Mouse (Mus musculus) forebrain, embryonic 11.5 days (tissue): ENCODE measurements around the gene Sf3a1. TPM values are rescaled to one million over a fixed set of nuclear protein-coding genes. Genes with fewer than 3 reads are reported as not detected.
"Not testable (repeated sequence)": the region's sequence is repeated elsewhere in the genome, so short reads cannot be mapped to it uniquely, and the experiment has no call there.

Experiments used
- ATAC-seq: fragments of 200-750 bp; cut with Nextera tagmentation; replicated peaks from 2 replicates; pipeline ENCODE4 v1.8.0; 2017; ENCODE audit warnings: moderate TSS enrichment; ENCODE audit not compliant: low FRiP score
- DNase-seq: peaks from one replicate; pipeline ENCODE4 v3.0.0-alpha.2; 2017; ENCODE audit warnings: low spot score
- H3K27ac ChIP-seq: fragments of 300-500 bp; sonication (generic); 2 replicates; pipeline ENCODE4 v1.5.1; 2014; ENCODE audit warnings: low read depth, low read length
- H3K27me3 ChIP-seq: fragments of 300-500 bp; sonication (generic); 2 replicates; pipeline ENCODE4 v1.6.1; 2014; ENCODE audit warnings: mild to moderate bottlenecking, low read length, mixed read lengths; ENCODE audit not compliant: control insufficient read depth, insufficient read depth
- H3K36me3 ChIP-seq: fragments of 300-500 bp; sonication (generic); 2 replicates; pipeline ENCODE4 v1.6.1; 2014; ENCODE audit warnings: mild to moderate bottlenecking, low read length, moderate library complexity, mixed read lengths; ENCODE audit not compliant: control insufficient read depth, insufficient read depth
- H3K4me1 ChIP-seq: fragments of 300-500 bp; sonication (generic); replicated peaks from 2 replicates; pipeline ENCODE4 v1.6.1; 2014; ENCODE audit warnings: low read length, mixed read lengths; ENCODE audit not compliant: control insufficient read depth, insufficient read depth
- H3K4me2 ChIP-seq: fragments of 300-500 bp; sonication (generic); 2 replicates; pipeline ENCODE4 v1.6.1; 2014; ENCODE audit warnings: low read depth, mild to moderate bottlenecking, low read length, moderate library complexity, mixed read lengths; ENCODE audit not compliant: severe bottlenecking
- H3K4me3 ChIP-seq: fragments of 300-500 bp; sonication (generic); 2 replicates; pipeline ENCODE4 v1.5.1; 2014; ENCODE audit warnings: low read depth, low read length
- H3K9ac ChIP-seq: fragments of 300-500 bp; sonication (generic); 2 replicates; pipeline ENCODE4 v1.6.1; 2014; ENCODE audit warnings: low read length
- H3K9me3 ChIP-seq: fragments of 300-500 bp; sonication (generic); 2 replicates; pipeline ENCODE4 v1.6.1; 2016; ENCODE audit warnings: low read length, mixed read lengths; ENCODE audit not compliant: control insufficient read depth
- WGBS: fragments of 180-500 bp; shearing (Covaris S2); extraction: QIAGEN DNeasy Blood & Tissue Kit; methylation state at CpG from one replicate; pipeline ENCODE4 v1.1.7; 2014; 5-methylcytosine and 5-hydroxymethylcytosine counted together
- polyA plus RNA-seq: library from polyadenylated mRNA; unstranded; fragments of >200 nt; fragmentation: Nextera tagmentation; extraction: Ambion mirVana; gene quantifications from 2 replicates; pipeline ENCODE4 v1.2.1, GENCODE M21; 2014

The Sf3a1 gene
- polyA plus RNA-seq = 107 and 108 TPM in 2 replicates

GRCm38 (mm10) chr11:4159808-4160708 lies at the start of gene Sf3a1, which contains the start of gene Ccdc157:
Gene Sf3a1 (plus strand): TSS chr11:4160350.
Gene Ccdc157 (minus strand): TSS chr11:4160293.
- DNase-seq (peak; percentile 96), ATAC-seq (peak; percentile 97)
- no peaks in the 10 kb centered on the region for H3K27me3 ChIP-seq
- no peaks in the 10 kb centered on the region for H3K9me3 ChIP-seq
- H3K9ac ChIP-seq = peak within 1 kb of the TSS; percentile 84
- peak within 1 kb of the TSS; percentile 65 for H3K4me2 ChIP-seq
- WGBS = 1% methylated on average over 54 of the region's 54 CpGs
- H3K4me1 ChIP-seq = peaks cover 11% of the 10 kb centered on the region; the same call in 1 of the 2 replicates
- H3K27ac ChIP-seq = peak within 1 kb of the TSS; percentile 72
- H3K36me3 ChIP-seq = peaks cover 3% of the 10 kb centered on the region; the same call in 1 of the 2 replicates
- peak within 1 kb of the TSS; percentile 68 for H3K4me3 ChIP-seq

GRCm38 (mm10) chr11:4112033-4112432 lies 48.1 kb upstream of the Sf3a1 start:
- Histone ChIP-seq H3K27ac (no peak overlapping the region), H3K9me3 (no peaks in the 10 kb centered on the region), H3K4me1 (no peaks in the 10 kb centered on the region), H3K36me3 (no peaks in the 10 kb centered on the region), H3K27me3 (no peaks in the 10 kb centered on the region), H3K9ac (no peak overlapping the region), H3K4me2 (no peak overlapping the region), H3K4me3 (no peak overlapping the region)
- DNase-seq (no peak), ATAC-seq (no peak)
- 87% methylated on average over 4 of the region's 4 CpGs for WGBS

- Histone ChIP-seq H3K9me3 (no peaks in the 10 kb centered on the region), H3K36me3 (no peaks in the 10 kb centered on the region)
- 88% methylated on average over 6 of the region's 6 CpGs for WGBS
Observed at GRCm38 (mm10) chr11:4112861-4113260, 47.3 kb upstream of the Sf3a1 start.

GRCm38 (mm10) chr11:4113496-4113895 lies 46.7 kb upstream of the Sf3a1 start:
- 90% methylated on average over 4 of the region's 4 CpGs for WGBS
- H3K27ac ChIP-seq = no peak overlapping the region
- ATAC-seq (no peak), DNase-seq (no peak)
- no peaks in the 10 kb centered on the region for H3K36me3 ChIP-seq
- H3K9me3 ChIP-seq = no peaks in the 10 kb centered on the region
- H3K4me1 ChIP-seq = 0 out of 2 replicates have a peak, but pooled peaks cover 5% of the 10 kb centered on the region
- no peak overlapping the region for H3K4me2 ChIP-seq
- no peak overlapping the region for H3K9ac ChIP-seq
- H3K27me3 ChIP-seq = peaks cover 3% of the 10 kb centered on the region; the same call in 1 of the 2 replicates
- H3K4me3 ChIP-seq = no peak overlapping the region

More at GRCm38 (mm10) chr11:4112861-4113260, 47.3 kb upstream of the Sf3a1 start:
- Histone ChIP-seq H3K4me3 (no peak overlapping the region), H3K27ac (no peak overlapping the region), H3K9ac (no peak overlapping the region), H3K27me3 (peaks cover 2% of the 10 kb centered on the region; the same call in 1 of the 2 replicates), H3K4me1 (0 out of 2 replicates have a peak, but pooled peaks cover 2% of the 10 kb centered on the region), H3K4me2 (no peak overlapping the region)
- ATAC-seq (no peak), DNase-seq (no peak)

- Histone ChIP-seq H3K27ac (no peak overlapping the region), H3K36me3 (no peaks in the 10 kb centered on the region), H3K4me2 (no peak overlapping the region), H3K4me1 (0 out of 2 replicates have a peak, but pooled peaks cover 5% of the 10 kb centered on the region), H3K4me3 (no peak overlapping the region), H3K27me3 (peaks cover 3% of the 10 kb centered on the region; the same call in 1 of the 2 replicates), H3K9me3 (no peaks in the 10 kb centered on the region), H3K9ac (no peak overlapping the region)
- no peak for ATAC-seq
- 86% methylated on average over 6 of the region's 6 CpGs for WGBS
- DNase-seq = no peak
Observed at GRCm38 (mm10) chr11:4113970-4114369, 46.2 kb upstream of the Sf3a1 start.

GRCm38 (mm10) chr11:4114541-4114940 lies 45.6 kb upstream of the Sf3a1 start:
- H3K4me3 ChIP-seq, DNase-seq, ATAC-seq, H3K9ac ChIP-seq, H3K36me3 ChIP-seq, H3K9me3 ChIP-seq, H3K4me2 ChIP-seq, H3K4me1 ChIP-seq, H3K27ac ChIP-seq, H3K27me3 ChIP-seq: not testable (repeated sequence)
- WGBS = 80% methylated on average over 6 of the region's 6 CpGs

- H3K4me1 ChIP-seq = 0 out of 2 replicates have a peak, but pooled peaks cover 5% of the 10 kb centered on the region
- no peak overlapping the region for H3K4me3 ChIP-seq
- DNase-seq (no peak), ATAC-seq (no peak)
- no peaks in the 10 kb centered on the region for H3K9me3 ChIP-seq
- no peaks in the 10 kb centered on the region for H3K36me3 ChIP-seq
- H3K9ac ChIP-seq = no peak overlapping the region
- H3K27ac ChIP-seq = no peak overlapping the region
- WGBS = 83% methylated on average over 4 of the region's 4 CpGs
- no peak overlapping the region for H3K4me2 ChIP-seq
- H3K27me3 ChIP-seq = peaks cover 3% of the 10 kb centered on the region; the same call in 1 of the 2 replicates
Observed at GRCm38 (mm10) chr11:4115407-4115806, 44.7 kb upstream of the Sf3a1 start.

GRCm38 (mm10) chr11:4116458-4117141 lies 43.5 kb upstream of the Sf3a1 start:
- H3K9ac ChIP-seq = no peak overlapping the region
- H3K4me2 ChIP-seq = no peak overlapping the region
- DNase-seq (no peak), ATAC-seq (no peak)
- no peak overlapping the region for H3K27ac ChIP-seq
- H3K36me3 ChIP-seq = no peaks in the 10 kb centered on the region
- no peak overlapping the region for H3K4me3 ChIP-seq
- H3K4me1 ChIP-seq = 0 out of 2 replicates have a peak, but pooled peaks cover 5% of the 10 kb centered on the region
- no peaks in the 10 kb centered on the region for H3K9me3 ChIP-seq
- peaks cover 3% of the 10 kb centered on the region; the same call in 1 of the 2 replicates for H3K27me3 ChIP-seq
- 71% methylated on average over 11 of the region's 11 CpGs for WGBS
